Mouse (Mus musculus): ENCODE results near the gene Fgd1. TPM values are rescaled to one million over a fixed set of nuclear protein-coding genes. Genes with fewer than 3 reads are reported as not detected.

The Fgd1 gene
- polyA plus RNA-seq, 1 experiment from 2014 or later: 11.7 TPM

DNA sequence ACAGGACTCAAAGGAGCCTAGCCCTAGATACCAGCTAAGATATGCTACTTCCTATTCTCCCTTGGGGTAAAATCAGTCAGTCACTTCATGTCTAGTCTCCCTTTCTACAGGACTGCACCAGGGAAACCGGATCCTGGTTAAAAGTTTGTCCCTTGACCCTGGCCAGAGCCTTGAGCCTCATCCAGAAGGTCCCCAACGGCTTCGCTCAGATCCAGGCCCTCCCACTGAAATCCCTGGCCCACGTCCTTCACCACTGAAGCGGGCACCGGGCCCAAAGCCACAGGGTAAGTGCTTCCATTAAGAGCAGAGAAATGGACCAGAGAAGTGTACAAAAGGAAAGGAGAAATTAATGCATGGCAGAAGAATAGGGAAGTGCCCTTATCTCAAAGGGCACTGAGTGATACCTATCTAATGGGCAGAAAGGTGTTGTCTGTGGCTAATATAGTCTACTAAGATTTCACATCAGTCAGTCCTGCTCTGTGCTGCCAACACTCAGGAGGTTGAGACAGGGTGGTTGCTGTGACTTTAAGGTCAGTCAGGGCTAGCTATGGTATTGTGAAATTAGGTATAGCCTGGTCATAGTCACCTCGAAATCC is 20.2 kb downstream of the Fgd1 start:
- Histone ChIP-seq H3K36me3 (ENCODE audit: control insufficient read depth, insufficient read depth, low read length) (no peaks in the 10 kb centered on the region), H3K9me3 (ENCODE audit: control insufficient read depth, low read length) (no peaks in the 10 kb centered on the region), H3K27me3 (ENCODE audit: control insufficient read depth, insufficient read depth, low read length) (no peaks in the 10 kb centered on the region), H3K4me1 (replicated peaks; ENCODE audit: control insufficient read depth, insufficient read depth, low read length) (no peaks in the 10 kb centered on the region), H3K4me3 (ENCODE audit: low read depth, low read length) (no peak overlapping the region), H3K27ac (ENCODE audit: low read depth, low read length) (no peak overlapping the region), H3K9ac (ENCODE audit: low read length) (no peak overlapping the region), H3K4me2 (ENCODE audit: low read depth, low read length, severe bottlenecking) (no peak overlapping the region)
- WGBS: 90% methylated on average over 7 of the region's 7 CpGs
- ATAC-seq (replicated peaks; ENCODE audit: low FRiP score) (no peak), DNase-seq (ENCODE audit: low spot score) (no peak)

DNA sequence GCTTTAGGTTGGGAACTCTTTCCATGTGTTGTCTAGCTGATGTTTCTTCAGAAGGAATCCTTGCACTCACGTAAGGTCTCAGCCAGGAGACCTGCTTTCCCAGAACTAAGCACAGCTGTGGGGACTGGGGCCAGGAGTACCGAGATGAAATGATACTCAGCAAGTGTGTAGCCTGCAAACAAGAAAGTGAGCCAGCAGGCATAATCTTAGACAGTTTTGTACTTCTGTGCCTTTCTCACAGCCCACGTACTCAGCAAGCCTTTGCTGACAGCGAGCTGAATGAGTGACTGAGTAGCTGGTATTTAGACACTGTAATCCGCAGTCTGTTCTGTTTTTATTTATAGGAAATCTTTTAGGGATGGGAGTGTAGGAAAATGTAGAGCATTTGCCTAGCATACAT is 21.9 kb downstream of the Fgd1 start:
- H3K4me1 ChIP-seq (replicated peaks; ENCODE audit: control insufficient read depth, insufficient read depth, low read length): no peaks in the 10 kb centered on the region
- no peaks in the 10 kb centered on the region for H3K36me3 ChIP-seq (ENCODE audit: control insufficient read depth, insufficient read depth, low read length)
- ATAC-seq (replicated peaks; ENCODE audit: low FRiP score) (no peak), DNase-seq (ENCODE audit: low spot score) (no peak)
- no peak overlapping the region for H3K4me3 ChIP-seq (ENCODE audit: low read depth, low read length)
- no peaks in the 10 kb centered on the region for H3K9me3 ChIP-seq (ENCODE audit: control insufficient read depth, low read length)
- no peaks in the 10 kb centered on the region for H3K27me3 ChIP-seq (ENCODE audit: control insufficient read depth, insufficient read depth, low read length)
- H3K9ac ChIP-seq (ENCODE audit: low read length): no peak overlapping the region
- no peak overlapping the region for H3K27ac ChIP-seq (ENCODE audit: low read depth, low read length)
- WGBS: 95% methylated on average over 5 of the region's 5 CpGs
- H3K4me2 ChIP-seq (ENCODE audit: low read depth, low read length, severe bottlenecking): no peak overlapping the region

DNA sequence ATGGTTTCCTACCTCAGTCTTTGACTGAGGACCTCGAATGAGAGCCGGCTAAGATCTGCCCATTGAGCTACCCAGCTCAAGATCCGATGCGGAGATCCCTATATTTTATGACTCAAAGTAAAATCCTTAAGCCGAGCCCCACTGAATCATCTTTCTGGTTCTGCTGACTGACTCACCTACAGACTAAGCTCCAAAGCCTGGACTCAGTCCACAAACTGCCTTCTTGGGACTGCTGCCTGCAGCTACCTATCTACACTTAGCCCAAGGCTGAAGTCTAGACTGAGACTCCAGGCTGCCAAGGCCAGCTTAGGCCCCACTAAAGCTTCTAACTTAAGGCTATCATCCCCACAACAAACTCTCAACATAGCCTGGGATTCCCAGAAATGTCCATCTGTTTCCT is 30.1 kb downstream of the Fgd1 start:
- H3K27ac ChIP-seq (ENCODE audit: low read depth, low read length): no peak overlapping the region
- 89% methylated on average over 5 of the region's 5 CpGs for WGBS
- no peaks in the 10 kb centered on the region for H3K9me3 ChIP-seq (ENCODE audit: control insufficient read depth, low read length)
- no peak overlapping the region for H3K4me2 ChIP-seq (ENCODE audit: low read depth, low read length, severe bottlenecking)
- no peaks in the 10 kb centered on the region for H3K27me3 ChIP-seq (ENCODE audit: control insufficient read depth, insufficient read depth, low read length)
- no peaks in the 10 kb centered on the region for H3K4me1 ChIP-seq (replicated peaks; ENCODE audit: control insufficient read depth, insufficient read depth, low read length)
- no peak for ATAC-seq (replicated peaks; ENCODE audit: low FRiP score)
- no peaks in the 10 kb centered on the region for H3K36me3 ChIP-seq (ENCODE audit: control insufficient read depth, insufficient read depth, low read length)
- DNase-seq (ENCODE audit: low spot score): no peak
- H3K9ac ChIP-seq (ENCODE audit: low read length): no peak overlapping the region
- H3K4me3 ChIP-seq (ENCODE audit: low read depth, low read length): no peak overlapping the region

DNA sequence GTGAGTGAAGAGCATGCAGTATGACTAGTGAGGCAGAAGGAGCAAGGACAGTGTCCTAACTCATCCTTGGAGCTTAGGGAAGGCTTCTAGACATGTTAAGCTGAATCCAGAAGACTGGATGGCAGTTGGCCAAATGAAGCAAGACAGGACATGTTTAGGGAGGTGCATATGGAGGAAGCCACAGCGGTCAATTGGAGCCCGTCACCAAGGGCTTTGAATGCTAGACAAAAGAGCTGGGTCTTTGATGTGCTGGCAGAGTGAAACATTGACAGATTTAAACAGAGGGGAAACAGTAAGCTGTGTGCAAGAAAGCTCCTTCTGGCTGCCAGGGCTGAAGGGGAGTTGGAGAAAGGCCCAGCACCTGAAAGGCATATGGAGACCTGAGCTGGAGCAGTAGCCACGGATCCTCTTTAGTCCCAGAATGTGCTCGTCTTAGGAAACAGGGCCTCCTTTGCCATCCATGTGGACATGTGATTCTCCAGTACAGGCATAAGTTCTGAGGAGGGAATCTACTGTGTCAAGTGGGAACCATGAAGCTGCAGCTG is 31.1 kb downstream of the Fgd1 start:
- 75% methylated on average over 4 of the region's 4 CpGs for WGBS
- DNase-seq (ENCODE audit: low spot score): no peak

DNA sequence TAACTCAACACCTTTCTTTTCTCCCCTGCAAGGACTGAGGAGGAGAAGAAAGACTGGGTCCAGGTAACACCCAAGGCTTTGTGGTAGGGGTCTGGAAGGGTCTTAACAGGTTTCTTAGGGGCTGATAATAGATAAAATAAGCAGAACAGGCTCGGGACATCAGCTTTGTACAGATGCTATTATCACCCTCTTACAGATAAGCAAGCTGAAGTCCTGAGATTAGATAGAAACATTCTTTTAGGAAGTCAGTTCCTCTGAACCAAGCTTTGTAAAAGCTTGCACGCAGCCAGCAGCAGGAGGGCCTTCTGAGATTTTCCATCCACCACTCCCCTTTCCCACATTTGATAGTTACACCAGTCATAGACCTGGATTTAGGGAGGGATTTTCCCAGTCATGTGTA is 39.6 kb downstream of the Fgd1 start:
- WGBS: 85% methylated on average over 2 of the region's 2 CpGs
- no peaks in the 10 kb centered on the region for H3K27me3 ChIP-seq (ENCODE audit: control insufficient read depth, insufficient read depth, low read length)

More for the DNA sequence above, 31.1 kb downstream of the Fgd1 start:
- Histone ChIP-seq H3K36me3 (ENCODE audit: control insufficient read depth, insufficient read depth, low read length) (no peaks in the 10 kb centered on the region), H3K27me3 (ENCODE audit: control insufficient read depth, insufficient read depth, low read length) (no peaks in the 10 kb centered on the region), H3K4me3 (ENCODE audit: low read depth, low read length) (no peak overlapping the region), H3K9me3 (ENCODE audit: control insufficient read depth, low read length) (no peaks in the 10 kb centered on the region), H3K4me1 (replicated peaks; ENCODE audit: control insufficient read depth, insufficient read depth, low read length) (no peaks in the 10 kb centered on the region), H3K9ac (ENCODE audit: low read length) (no peak overlapping the region), H3K27ac (ENCODE audit: low read depth, low read length) (no peak overlapping the region), H3K4me2 (ENCODE audit: low read depth, low read length, severe bottlenecking) (no peak overlapping the region)
- ATAC-seq (replicated peaks; ENCODE audit: low FRiP score): no peak

DNA sequence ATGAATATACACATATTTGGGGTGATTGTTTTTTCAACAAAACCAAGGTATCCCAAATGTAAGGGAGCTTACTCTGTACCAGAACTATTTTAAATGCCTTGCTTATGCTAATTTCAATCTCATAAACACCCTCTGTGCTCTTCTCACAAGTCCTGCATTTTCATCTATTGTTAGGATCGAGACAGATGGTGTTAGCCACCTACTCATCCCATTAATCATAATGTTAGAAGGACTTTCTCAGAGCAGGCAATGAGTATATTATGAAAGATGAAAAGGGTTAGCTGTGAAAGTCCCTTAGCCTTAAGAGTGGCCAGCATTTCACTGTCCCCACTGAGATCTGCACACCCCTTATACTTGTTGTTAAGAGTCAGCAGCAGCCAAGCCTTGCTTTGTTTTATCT is 41.5 kb downstream of the Fgd1 start:
- Histone ChIP-seq H3K9me3 (ENCODE audit: control insufficient read depth, low read length) (no peaks in the 10 kb centered on the region), H3K27me3 (ENCODE audit: control insufficient read depth, insufficient read depth, low read length) (no peaks in the 10 kb centered on the region), H3K4me2 (ENCODE audit: low read depth, low read length, severe bottlenecking) (no peak overlapping the region), H3K27ac (ENCODE audit: low read depth, low read length) (no peak overlapping the region), H3K36me3 (ENCODE audit: control insufficient read depth, insufficient read depth, low read length) (no peaks in the 10 kb centered on the region; the same call in 1 of the 2 replicates), H3K4me1 (replicated peaks; ENCODE audit: control insufficient read depth, insufficient read depth, low read length) (no peaks in the 10 kb centered on the region), H3K9ac (ENCODE audit: low read length) (no peak overlapping the region), H3K4me3 (ENCODE audit: low read depth, low read length) (no peak overlapping the region)
- DNase-seq (ENCODE audit: low spot score): no peak
- no peak for ATAC-seq (replicated peaks; ENCODE audit: low FRiP score)
- WGBS: 96% methylated on average over 1 of the region's 1 CpGs

More for the DNA sequence above, 39.6 kb downstream of the Fgd1 start:
- no peaks in the 10 kb centered on the region; the same call in 1 of the 2 replicates for H3K36me3 ChIP-seq (ENCODE audit: control insufficient read depth, insufficient read depth, low read length)
- H3K4me3 ChIP-seq (ENCODE audit: low read depth, low read length): no peak overlapping the region
- H3K9me3 ChIP-seq (ENCODE audit: control insufficient read depth, low read length): no peaks in the 10 kb centered on the region
- no peak overlapping the region for H3K4me2 ChIP-seq (ENCODE audit: low read depth, low read length, severe bottlenecking)
- DNase-seq (ENCODE audit: low spot score): no peak
- H3K9ac ChIP-seq (ENCODE audit: low read length): no peak overlapping the region
- ATAC-seq (replicated peaks; ENCODE audit: low FRiP score): no peak
- H3K4me1 ChIP-seq (replicated peaks; ENCODE audit: control insufficient read depth, insufficient read depth, low read length): no peaks in the 10 kb centered on the region
- no peak overlapping the region for H3K27ac ChIP-seq (ENCODE audit: low read depth, low read length)

DNA sequence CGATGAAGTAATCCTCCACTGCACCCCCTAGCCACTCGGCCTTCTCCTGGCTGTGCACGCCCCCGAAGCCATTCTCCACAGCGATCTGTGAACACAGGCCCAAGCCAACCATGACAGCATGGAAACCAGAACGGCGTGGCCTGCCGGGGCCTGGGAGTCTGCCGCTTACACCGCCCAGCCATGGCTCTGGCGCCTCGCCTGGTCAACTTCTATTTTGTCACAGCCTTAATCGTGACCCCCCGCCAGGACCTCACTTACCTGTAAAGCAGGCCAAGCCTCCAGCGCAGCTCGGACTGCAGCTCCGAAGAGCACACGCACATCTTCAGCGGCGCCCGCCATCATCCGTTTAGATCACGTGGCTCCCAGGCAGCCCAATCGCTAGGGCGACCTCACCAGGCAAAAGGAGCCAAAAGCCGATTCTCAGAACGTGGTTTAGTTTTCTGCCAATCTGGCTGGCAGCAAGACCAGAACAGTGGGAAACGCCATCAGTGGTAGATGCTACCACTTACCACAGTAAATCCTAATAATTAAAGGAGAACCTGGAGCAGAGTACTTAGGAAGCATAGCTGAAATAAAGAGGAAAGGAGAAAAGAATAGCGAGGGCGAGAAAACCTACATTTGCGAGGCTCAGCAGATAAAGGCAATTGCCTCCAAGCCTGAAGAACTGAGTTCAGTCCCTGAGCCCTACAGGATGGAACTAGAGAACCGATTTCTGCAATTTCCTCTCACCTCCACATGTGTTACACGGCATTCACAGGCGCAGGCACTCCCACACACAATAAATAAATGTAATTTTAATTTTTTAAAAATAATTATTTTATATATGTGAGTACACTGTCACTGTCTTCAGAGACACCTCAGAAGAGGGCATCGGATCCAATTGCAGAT is 50.5 kb downstream of the Fgd1 start, which contains the start of gene Tsr2:
Gene Tsr2 (minus strand): TSS at position 373 of the 888 bp plus-strand sequence.
- Histone ChIP-seq H3K9me3 (ENCODE audit: control insufficient read depth, low read length) (no peaks in the 10 kb centered on the region), H3K4me1 (replicated peaks; ENCODE audit: control insufficient read depth, insufficient read depth, low read length) (no peaks in the 10 kb centered on the region), H3K36me3 (ENCODE audit: control insufficient read depth, insufficient read depth, low read length) (no peaks in the 10 kb centered on the region), H3K9ac (ENCODE audit: low read length) (peak within 1 kb of the TSS; percentile 66), H3K4me3 (ENCODE audit: low read depth, low read length) (peak within 1 kb of the TSS; percentile 61), H3K27me3 (ENCODE audit: control insufficient read depth, insufficient read depth, low read length) (no peaks in the 10 kb centered on the region), H3K4me2 (ENCODE audit: low read depth, low read length, severe bottlenecking) (peak within 1 kb of the TSS; percentile 44), H3K27ac (ENCODE audit: low read depth, low read length) (no peak within 1 kb of the TSS)
- WGBS: 22% methylated on average over 35 of the region's 35 CpGs
- DNase-seq (ENCODE audit: low spot score): peak; percentile 82
- peak; percentile 95 for ATAC-seq (replicated peaks; ENCODE audit: low FRiP score)

DNA sequence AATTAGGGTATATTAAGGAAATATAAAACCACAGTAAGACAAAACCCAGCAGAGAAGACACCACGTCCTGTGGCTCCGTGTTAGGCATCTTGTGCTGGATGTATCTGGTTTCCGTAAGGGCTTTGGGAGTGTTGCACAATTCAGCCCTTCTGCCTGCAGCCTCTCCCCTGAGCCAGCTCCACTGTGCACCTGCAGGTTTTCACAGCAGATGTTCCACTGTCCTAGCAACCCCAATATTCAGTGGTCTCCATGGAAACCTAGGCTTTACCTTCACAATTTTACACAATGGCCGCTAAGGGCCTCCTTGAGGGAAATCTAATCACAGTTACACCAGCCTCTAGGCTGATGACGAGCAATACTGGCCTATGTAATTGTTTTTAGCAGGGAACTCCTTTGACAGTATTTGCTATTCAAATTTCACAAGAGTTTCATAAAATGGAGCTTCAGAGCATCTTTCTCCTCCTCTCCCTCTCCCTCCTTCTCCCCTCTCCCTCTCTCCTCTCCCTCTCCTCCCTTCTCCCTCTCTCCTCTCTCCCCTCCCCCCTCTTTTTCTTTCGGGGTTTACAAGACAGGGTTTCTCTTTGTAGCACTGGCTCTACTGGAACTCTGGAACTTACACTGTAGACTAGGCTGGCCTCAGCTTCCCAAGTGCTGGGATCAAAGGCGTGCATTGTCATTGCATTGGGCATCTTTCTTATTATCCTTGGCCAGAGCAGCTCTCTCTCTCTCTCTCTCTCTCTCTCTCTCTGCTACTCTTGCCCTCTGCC is 61.5 kb downstream of the Fgd1 start:
- DNase-seq (ENCODE audit: low spot score) (no peak), ATAC-seq (replicated peaks; ENCODE audit: low FRiP score) (peak; percentile 56; the same call in 1 of the 2 replicates)
- H3K4me1 ChIP-seq (replicated peaks; ENCODE audit: control insufficient read depth, insufficient read depth, low read length): no peaks in the 10 kb centered on the region
- no peak overlapping the region for H3K4me2 ChIP-seq (ENCODE audit: low read depth, low read length, severe bottlenecking)
- no peaks in the 10 kb centered on the region for H3K36me3 ChIP-seq (ENCODE audit: control insufficient read depth, insufficient read depth, low read length)
- no peaks in the 10 kb centered on the region for H3K9me3 ChIP-seq (ENCODE audit: control insufficient read depth, low read length)
- 54% methylated on average over 7 of the region's 7 CpGs for WGBS
- no peak overlapping the region for H3K27ac ChIP-seq (ENCODE audit: low read depth, low read length)
- no peaks in the 10 kb centered on the region for H3K27me3 ChIP-seq (ENCODE audit: control insufficient read depth, insufficient read depth, low read length)
- H3K9ac ChIP-seq (ENCODE audit: low read length): no peak overlapping the region
- H3K4me3 ChIP-seq (ENCODE audit: low read depth, low read length): no peak overlapping the region

Measured in forebrain, embryonic 11.5 days (tissue).